Mouse (Mus musculus) right cerebral cortex, postnatal 10 days (tissue): ENCODE results near the gene Trim33.

Source experiments
- DNase-seq, 2 experiments: peaks; one replicate each; pipeline ENCODE4 v3.0.0; 2021; ENCODE audit warnings: low spot score in 2 of 2

The Trim33 gene

DNA sequence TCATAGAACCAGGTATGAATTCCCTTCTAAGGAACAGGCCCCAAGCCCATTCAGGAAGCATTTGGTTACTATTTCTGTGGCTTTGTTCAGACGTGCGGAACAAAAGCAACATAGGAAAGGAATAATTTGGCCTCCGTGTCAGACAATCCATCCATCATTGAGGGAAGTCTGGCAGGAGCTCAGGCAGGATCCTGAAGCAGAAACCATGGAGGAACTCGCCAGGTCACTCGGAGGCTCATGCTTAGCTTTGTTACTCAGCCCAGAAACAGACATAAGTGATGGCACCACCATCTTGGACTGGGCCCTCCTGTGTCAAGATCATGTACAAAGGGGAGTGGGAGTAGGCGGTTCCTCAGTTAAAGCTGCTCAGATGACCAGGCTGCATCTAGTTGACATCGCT lies 82.1 kb downstream of the Trim33 start:
- DNase-seq = no peak

DNA sequence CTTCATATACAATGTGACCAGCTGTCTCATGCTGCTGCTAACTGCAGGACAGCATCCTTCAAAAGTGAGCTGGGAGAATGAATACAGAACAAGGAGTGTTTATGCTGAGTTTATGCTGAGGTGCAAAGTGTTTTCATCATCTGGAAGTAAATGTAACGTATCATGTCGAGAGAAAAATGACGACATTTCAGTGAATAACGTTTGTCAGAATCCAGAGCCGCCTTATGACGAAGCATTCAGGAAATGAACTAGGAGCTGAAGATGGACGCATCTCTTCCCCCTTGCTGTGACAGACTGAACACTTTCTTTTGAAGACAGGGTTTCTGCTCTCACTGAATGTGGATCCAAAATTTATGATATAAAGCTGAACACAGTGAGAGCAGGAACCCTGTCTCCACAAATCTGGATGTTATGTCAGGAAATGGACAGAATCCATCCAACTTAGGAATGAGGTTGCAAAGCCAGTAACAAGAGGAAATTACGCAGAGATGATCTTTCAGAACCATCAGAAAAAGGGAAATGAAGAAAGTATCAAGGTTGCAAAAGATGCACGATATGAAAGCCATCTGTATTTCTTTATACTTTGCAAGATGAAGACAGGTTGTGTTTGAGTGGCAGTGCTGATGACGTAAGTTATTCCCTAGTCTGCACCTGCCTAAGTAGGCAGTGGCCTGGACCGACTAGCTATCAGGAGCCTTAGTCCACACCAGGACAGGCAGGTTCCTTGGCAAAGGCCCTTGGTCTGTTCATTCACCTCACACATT lies 85.3 kb downstream of the Trim33 start:
- no peak for DNase-seq

DNA sequence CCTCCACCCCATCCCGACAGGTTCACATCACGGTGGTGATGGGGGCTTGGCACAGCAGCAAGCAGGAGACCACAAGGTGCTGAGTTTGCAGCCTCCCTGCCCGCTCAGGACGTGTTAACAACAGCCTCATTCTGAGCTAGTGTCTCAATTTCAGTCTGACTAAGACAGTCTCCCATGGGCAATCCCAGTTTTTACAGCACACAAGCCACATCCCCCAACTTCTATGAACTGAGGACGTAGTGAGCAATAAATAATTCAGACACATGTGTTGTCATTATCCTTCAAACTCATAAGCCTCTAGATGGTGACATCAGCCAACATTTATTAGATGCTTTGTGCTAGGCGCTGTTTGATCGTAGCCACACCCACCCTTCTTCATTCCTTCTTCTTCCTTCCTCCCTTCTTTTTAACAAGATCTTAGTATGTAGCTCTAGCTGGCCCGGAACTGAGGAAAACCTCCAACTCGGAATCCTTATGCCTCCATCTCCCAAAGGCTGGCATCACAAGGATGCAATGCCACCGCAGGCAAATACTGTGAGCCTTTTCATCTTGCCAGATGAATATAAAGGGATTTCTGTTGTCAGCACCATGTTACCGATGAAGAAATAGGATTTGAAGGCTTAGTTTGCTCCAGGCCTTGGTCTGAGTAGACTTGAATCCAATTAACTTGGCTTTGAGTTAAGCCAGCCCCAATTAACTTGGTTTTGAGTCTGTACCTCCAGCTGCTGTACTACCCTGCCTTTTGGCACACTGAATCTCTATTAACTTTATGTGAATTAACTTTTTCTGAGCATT lies 88.3 kb downstream of the Trim33 start:
- no peak for DNase-seq

GRCm38 (mm10) chr3:103368731-103369130 lies 89.6 kb downstream of the Trim33 start:
- DNase-seq = no peak

- peak in 1 of 2 experiments; percentile 53 for DNase-seq
Measured at GRCm38 (mm10) chr3:103374028-103374427, 94.9 kb downstream of the Trim33 start.

- DNase-seq = no peak
Measured at GRCm38 (mm10) chr3:103375181-103375855, 96.2 kb downstream of the Trim33 start.

GRCm38 (mm10) chr3:103378018-103378417 lies 98.9 kb downstream of the Trim33 start:
- DNase-seq = peak; percentile 28 to 61

GRCm38 (mm10) chr3:103379371-103379770 lies 100.3 kb downstream of the Trim33 start:
- DNase-seq = no peak

GRCm38 (mm10) chr3:103380814-103381213 lies 101.7 kb downstream of the Trim33 start:
- no peak for DNase-seq

DNA sequence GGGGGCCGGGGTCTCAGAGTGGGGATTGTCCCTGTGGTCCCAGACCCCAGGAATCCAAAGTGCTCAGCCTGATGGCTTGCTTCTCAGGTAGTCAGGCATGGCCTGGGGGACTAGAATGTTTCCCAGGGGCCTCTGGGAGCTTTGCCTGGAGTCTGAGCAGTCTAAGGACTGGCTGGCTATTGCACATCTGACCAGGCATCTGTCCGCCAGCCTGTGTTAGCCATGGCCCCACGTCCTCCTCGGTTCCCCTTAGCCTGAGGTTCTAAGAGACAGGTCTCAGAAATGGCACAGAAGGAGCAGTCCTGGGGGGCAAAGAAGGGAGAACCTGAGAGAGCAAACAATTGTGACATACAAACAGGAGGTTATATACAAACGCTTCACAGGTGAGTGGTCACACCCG lies 102.3 kb downstream of the Trim33 start:
- no peak for DNase-seq

GRCm38 (mm10) chr3:103382872-103383567 lies 103.9 kb downstream of the Trim33 start:
- DNase-seq = peak; percentile 90 to 94

DNA sequence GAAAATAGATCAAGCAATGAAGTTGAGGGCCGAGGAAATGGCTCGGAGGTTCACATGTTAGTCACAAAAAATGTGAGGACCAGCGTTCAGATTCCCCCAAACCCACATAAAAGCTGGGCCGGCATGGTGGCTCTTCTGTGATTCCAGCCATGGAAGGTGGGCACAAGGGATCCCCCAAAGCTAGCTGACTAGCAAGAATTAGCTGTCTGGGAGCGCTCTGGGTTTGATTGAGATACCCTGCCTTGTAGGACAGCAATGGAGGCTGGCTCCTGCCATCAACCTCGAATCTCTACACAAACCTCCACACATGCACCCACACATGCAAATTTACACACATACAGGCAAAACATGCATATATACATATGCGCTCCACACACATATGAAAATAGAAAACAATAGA lies 105.4 kb downstream of the Trim33 start:
- no peak for DNase-seq

DNA sequence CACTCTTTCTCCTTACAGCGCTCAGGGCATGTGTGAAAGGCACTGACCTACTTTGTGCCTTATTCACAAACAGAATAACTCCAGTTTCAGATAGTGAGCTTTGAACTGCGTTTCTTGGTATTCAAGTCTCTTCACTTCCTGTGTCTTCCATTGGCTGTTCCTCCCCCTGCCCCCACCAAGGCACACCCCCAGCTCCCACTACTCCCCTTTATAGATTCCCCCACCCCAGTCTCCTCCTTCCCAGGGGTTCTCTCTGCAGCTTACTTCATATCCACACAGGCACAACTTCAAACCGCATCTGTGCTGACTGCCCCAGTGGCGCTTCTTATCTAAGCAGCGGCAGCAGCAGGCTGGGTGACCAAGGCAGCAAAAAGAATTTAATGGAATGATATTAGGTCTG lies 105.9 kb downstream of the Trim33 start:
- DNase-seq = no peak

DNA sequence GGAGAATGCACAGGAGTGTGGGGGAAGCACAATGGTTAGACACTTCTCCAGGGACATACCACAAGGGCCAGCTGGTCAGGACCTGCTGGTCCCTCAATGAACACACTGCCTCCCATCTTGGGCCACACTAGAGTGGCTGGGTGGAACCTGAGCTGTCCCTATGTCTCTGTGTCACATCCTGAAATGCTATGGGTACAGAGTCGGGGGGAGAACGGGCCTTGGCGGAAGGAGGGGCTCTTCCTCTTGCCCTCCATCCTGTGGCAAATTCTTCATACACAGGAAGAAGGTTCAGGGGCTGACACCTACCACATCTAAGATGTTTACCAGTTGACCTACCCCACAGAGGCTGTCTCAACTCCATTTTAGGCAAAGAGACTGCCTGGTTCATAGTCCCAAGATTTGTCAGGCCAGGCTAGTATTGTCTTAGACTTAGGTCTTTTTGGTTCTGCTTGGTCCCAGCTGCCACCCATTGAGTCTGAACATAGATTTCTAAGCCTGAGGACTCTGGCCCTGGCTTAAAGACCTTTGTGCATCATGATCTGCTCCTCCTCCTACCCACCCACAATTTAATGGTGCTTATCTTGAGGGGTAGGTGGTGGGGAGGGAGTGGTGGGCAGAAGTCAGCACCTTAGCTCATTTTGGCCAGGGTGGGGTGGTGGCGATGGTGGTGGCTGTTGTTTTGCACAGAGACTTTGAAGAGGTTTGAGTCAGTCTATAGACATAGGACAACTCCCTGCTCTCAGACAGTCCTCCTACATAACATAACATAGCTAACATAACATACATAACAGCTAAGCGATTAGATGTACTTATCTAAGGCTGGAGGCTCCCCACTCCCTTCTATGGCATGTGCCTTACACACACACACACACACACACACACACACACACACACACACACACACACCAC lies 106.5 kb downstream of the Trim33 start:
- no peak for DNase-seq

GRCm38 (mm10) chr3:103386292-103387031 lies 107.4 kb downstream of the Trim33 start:
- DNase-seq = no peak

DNA sequence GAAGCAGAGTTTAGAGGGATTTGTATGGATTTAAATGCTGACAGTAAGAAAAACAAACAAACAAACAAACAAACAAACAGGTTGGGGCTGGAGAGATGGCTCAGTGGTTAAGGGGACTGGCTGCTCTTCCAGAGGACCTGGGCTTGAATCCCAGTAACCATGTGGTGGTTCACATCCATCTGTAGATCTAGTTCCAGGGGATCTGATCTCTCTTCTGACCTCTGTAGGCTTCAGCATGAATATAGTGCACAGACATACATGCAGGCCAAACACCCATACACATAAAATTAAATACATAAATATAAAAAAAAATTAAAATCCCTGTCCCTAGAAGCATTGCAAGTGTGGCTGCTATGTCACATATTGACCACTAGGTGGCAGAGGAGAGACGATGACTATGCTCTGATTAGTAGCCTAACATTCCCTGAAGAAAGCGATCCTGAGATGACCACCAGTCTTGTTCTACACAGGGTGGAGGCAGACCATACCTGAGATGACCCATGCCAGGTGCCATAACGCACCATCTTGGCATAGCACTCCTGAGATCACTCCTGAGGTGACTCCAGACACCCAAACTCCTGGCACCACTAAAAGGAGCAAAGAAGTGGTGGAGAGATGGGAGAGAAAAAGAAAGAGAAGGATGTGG lies 113.6 kb downstream of the Trim33 start:
- peak; percentile 55 to 57 for DNase-seq

GRCm38 (mm10) chr3:103393283-103394060 lies 114.4 kb downstream of the Trim33 start:
- DNase-seq = no peak

DNA sequence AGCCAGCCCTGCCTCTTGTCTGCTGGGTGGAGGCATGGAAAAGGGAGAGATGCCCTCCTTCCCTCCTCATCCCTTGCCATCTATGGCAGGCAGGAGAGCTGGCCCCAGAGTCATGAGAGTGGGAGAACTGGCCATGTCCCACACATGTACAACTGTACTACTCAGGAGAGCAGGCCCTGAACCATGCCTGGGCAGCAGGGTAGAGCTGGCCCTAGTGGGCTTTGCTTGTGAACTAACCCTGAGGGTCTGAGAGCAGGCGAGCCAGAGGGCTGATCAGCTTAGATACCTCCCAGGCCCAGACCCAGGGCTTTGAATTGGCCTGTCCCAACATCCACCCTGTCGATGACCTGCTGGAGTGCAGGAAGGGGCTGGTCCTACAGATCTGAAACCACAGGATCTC lies 115.0 kb downstream of the Trim33 start:
- DNase-seq = no peak

DNA sequence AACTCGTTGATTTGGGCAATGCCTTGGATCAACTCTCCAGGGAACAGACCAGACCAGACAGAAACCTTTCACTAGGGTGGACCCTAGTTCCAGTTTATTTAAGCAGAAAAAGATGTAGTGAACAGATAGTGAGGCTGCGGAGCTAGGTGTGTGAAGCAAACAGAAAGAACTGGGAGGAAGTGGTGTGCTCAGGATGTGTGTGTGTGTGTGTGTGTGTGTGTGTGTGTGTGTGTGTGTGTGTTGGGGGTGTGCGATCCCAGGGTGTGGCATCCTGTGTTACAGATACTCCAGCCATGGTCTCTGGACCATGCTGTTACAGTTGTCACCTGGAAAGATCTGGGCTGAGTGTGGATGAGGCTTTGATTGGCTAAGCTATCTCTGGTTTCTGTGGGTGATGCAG lies 118.4 kb downstream of the Trim33 start:
- no peak for DNase-seq
